Mouse (Mus musculus): Measurements from ENCODE around the gene Cntnap5a. TPM values are rescaled to one million over a fixed set of nuclear protein-coding genes. Genes with fewer than 3 reads are reported as not detected.

Gene Cntnap5a
- total and polyA plus RNA-seq, 3 experiments: not detected

GRCm38 (mm10) chr1:116477703-116478102 is 793.1 kb downstream of the Cntnap5a start:
- Histone ChIP-seq H3K9ac (ENCODE audit: insufficient read depth, low read depth) (no peak overlapping the region), H3K36me3 (replicated peaks in 1 of 2; ENCODE audit: control insufficient read depth in 1 of 2, insufficient read depth in 1 of 2, low read length in 1 of 2) (no peaks in the 10 kb centered on the region), H3K27ac (ENCODE audit: insufficient read depth, low read depth) (no peak overlapping the region), H3K9me3 (replicated peaks; ENCODE audit: low read length) (peaks cover 31% of the 10 kb centered on the region), H3K27me3 (replicated peaks) (no peaks in the 10 kb centered on the region), H3K4me2 (ENCODE audit: insufficient read depth, low read depth, poor library complexity, severe bottlenecking) (no peak overlapping the region), H3K79me2 (replicated peaks; ENCODE audit: control insufficient read depth, extremely low read depth, insufficient read depth, poor library complexity, severe bottlenecking) (no peaks in the 10 kb centered on the region), H3K4me3 (replicated peaks in 1 of 3; ENCODE audit: low read depth in 2 of 3, low read length in 2 of 3, poor library complexity in 1 of 3) (no peak overlapping the region), H3K4me1 (ENCODE audit: control insufficient read depth in 1 of 2, insufficient read depth in 2 of 2) (no peaks in the 10 kb centered on the region)
- in situ Hi-C loops (cut with MboI; ENCODE audit: low pct_ligation_motif_present, low pct_unique_long_range_greater_than_20kb, low sequenced_read_pairs) (no loop called here), dilution Hi-C loops (cut with MboI; ENCODE audit: extremely low pct_ligation_motif_present, extremely low pct_unique_long_range_greater_than_20kb, low sequenced_read_pairs) (no loop called here)
- no peak for DNase-seq (ENCODE audit: extremely low read depth)
- TF ChIP-seq ZMIZ1 (IDR thresholded peaks at IDR 0.05; ENCODE audit: low read depth, low read length) (no peak), NELFE (IDR thresholded peaks at IDR 0.05; ENCODE audit: low read depth, low read length) (no peak), POLR2AphosphoS2 (IDR thresholded peaks at IDR 0.05; ENCODE audit: low read depth, low read length) (no peak), CHD1 (IDR thresholded peaks at IDR 0.05; ENCODE audit: low read depth, low read length) (no peak), USF2 (conservative IDR thresholded peaks at IDR 0.05; ENCODE audit: low read depth, low read length) (no peak), TCF12 (IDR thresholded peaks at IDR 0.05; ENCODE audit: low read depth, low read length) (no peak), RCOR1 (conservative IDR thresholded peaks at IDR 0.05; ENCODE audit: low read depth, low read length) (no peak), ELF1 (IDR thresholded peaks at IDR 0.05; ENCODE audit: low read depth, low read length) (no peak), JUN (IDR thresholded peaks at IDR 0.05; ENCODE audit: insufficient read depth, low read depth, low read length) (no peak), SMC3 (IDR thresholded peaks at IDR 0.05; ENCODE audit: low read depth, low read length) (no peak), MXI1 (IDR thresholded peaks at IDR 0.05; ENCODE audit: low read depth, low read length) (no peak), POLR2A (IDR thresholded peaks at IDR 0.05; ENCODE audit: low read depth, low read length) (no peak), ZNF384 (IDR thresholded peaks at IDR 0.05; ENCODE audit: low read depth, low read length) (no peak), UBTF (IDR thresholded peaks at IDR 0.05; ENCODE audit: low read depth, low read length) (no peak), ZC3H11A (IDR thresholded peaks at IDR 0.05; ENCODE audit: low read depth, low read length) (no peak), EP300 (IDR thresholded peaks at IDR 0.05; ENCODE audit: low read length) (no peak), MAFK (IDR thresholded peaks at IDR 0.05; ENCODE audit: insufficient replicate concordance, low read length) (no peak), PAX5 (IDR thresholded peaks at IDR 0.05; ENCODE audit: low read length) (no peak), NRF1 (IDR thresholded peaks at IDR 0.05; ENCODE audit: low read depth, low read length) (no peak)

GRCm38 (mm10) chr1:116488780-116489569 is 804.4 kb downstream of the Cntnap5a start:
- in situ Hi-C loops (cut with MboI; ENCODE audit: low pct_ligation_motif_present, low pct_unique_long_range_greater_than_20kb, low sequenced_read_pairs) (no loop called here), dilution Hi-C loops (cut with MboI; ENCODE audit: extremely low pct_ligation_motif_present, extremely low pct_unique_long_range_greater_than_20kb, low sequenced_read_pairs) (no loop called here)
- no peaks in the 10 kb centered on the region for H3K79me2 ChIP-seq (replicated peaks; ENCODE audit: control insufficient read depth, extremely low read depth, insufficient read depth, poor library complexity, severe bottlenecking)
- H3K9ac ChIP-seq (ENCODE audit: insufficient read depth, low read depth): no peak overlapping the region
- no peak overlapping the region for H3K4me3 ChIP-seq (replicated peaks in 1 of 3; ENCODE audit: low read depth in 2 of 3, low read length in 2 of 3, poor library complexity in 1 of 3)
- TF ChIP-seq UBTF (IDR thresholded peaks at IDR 0.05; ENCODE audit: low read depth, low read length) (no peak), HCFC1 (IDR thresholded peaks at IDR 0.05; ENCODE audit: low read depth, low read length) (no peak), TCF12 (IDR thresholded peaks at IDR 0.05; ENCODE audit: low read depth, low read length) (no peak), SMC3 (IDR thresholded peaks at IDR 0.05; ENCODE audit: low read depth, low read length) (no peak), EP300 (IDR thresholded peaks at IDR 0.05; ENCODE audit: low read length) (no peak), USF1 (IDR thresholded peaks at IDR 0.05; ENCODE audit: low read depth, low read length) (no peak), TBP (conservative IDR thresholded peaks at IDR 0.05; ENCODE audit: low read depth, low read length) (no peak), ZNF384 (IDR thresholded peaks at IDR 0.05; ENCODE audit: low read depth, low read length) (no peak), GABPA (IDR thresholded peaks at IDR 0.05; ENCODE audit: insufficient replicate concordance, low read depth, low read length) (no peak), USF2 (conservative IDR thresholded peaks at IDR 0.05; ENCODE audit: low read depth, low read length) (no peak), PAX5 (IDR thresholded peaks at IDR 0.05; ENCODE audit: low read length) (no peak), RCOR1 (conservative IDR thresholded peaks at IDR 0.05; ENCODE audit: low read depth, low read length) (no peak), MYC (IDR thresholded peaks at IDR 0.05; ENCODE audit: low read depth, low read length) (no peak), IRF4 (IDR thresholded peaks at IDR 0.05; ENCODE audit: low read depth, low read length) (no peak), CHD1 (IDR thresholded peaks at IDR 0.05; ENCODE audit: low read depth, low read length) (no peak), BHLHE40 (IDR thresholded peaks at IDR 0.05; ENCODE audit: low read depth, low read length) (no peak), MAX (IDR thresholded peaks at IDR 0.05; ENCODE audit: low read length) (no peak), ZC3H11A (IDR thresholded peaks at IDR 0.05; ENCODE audit: low read depth, low read length) (no peak), NRF1 (IDR thresholded peaks at IDR 0.05; ENCODE audit: low read depth, low read length) (no peak), JUND (conservative IDR thresholded peaks at IDR 0.05; ENCODE audit: low read depth, low read length) (no peak)
- no peak for DNase-seq (ENCODE audit: extremely low read depth)
- no peak overlapping the region for H3K4me2 ChIP-seq (ENCODE audit: insufficient read depth, low read depth, poor library complexity, severe bottlenecking)
- H3K27me3 ChIP-seq (replicated peaks): no peaks in the 10 kb centered on the region
- H3K27ac ChIP-seq (ENCODE audit: insufficient read depth, low read depth): no peak overlapping the region
- no peaks in the 10 kb centered on the region for H3K36me3 ChIP-seq (replicated peaks in 1 of 2; ENCODE audit: control insufficient read depth in 1 of 2, insufficient read depth in 1 of 2, low read length in 1 of 2)
- H3K9me3 ChIP-seq (replicated peaks; ENCODE audit: low read length): peaks cover 39% of the 10 kb centered on the region
- H3K4me1 ChIP-seq (ENCODE audit: control insufficient read depth in 1 of 2, insufficient read depth in 2 of 2): no peaks in the 10 kb centered on the region
